Mouse (Mus musculus): ENCODE results near the gene Pid1. TPM values are rescaled to one million over a fixed set of nuclear protein-coding genes. Genes with fewer than 3 reads are reported as not detected.

The Pid1 gene
- polyA plus RNA-seq, 1 experiment from 2014 or later = 47.2 TPM

- no peak for ATAC-seq (ENCODE audit: insufficient number of reproducible peaks, low FRiP score, low TSS enrichment, low read depth)
- 76% methylated on average over 2 of the region's 2 CpGs for WGBS
- no peaks in the 10 kb centered on the region for H3K9me3 ChIP-seq
- H3K36me3 ChIP-seq = no peaks in the 10 kb centered on the region
- H3K27ac ChIP-seq = no peak overlapping the region
- peaks cover 4% of the 10 kb centered on the region; the same call in 1 of the 2 replicates for H3K4me1 ChIP-seq
- H3K4me2 ChIP-seq = no peak overlapping the region
- H3K4me3 ChIP-seq = no peak overlapping the region
- no peaks in the 10 kb centered on the region for H3K27me3 ChIP-seq
- H3K9ac ChIP-seq = no peak overlapping the region
Observed at GRCm38 (mm10) chr1:84087957-84088356, 276.0 kb downstream of the Pid1 start.

DNA sequence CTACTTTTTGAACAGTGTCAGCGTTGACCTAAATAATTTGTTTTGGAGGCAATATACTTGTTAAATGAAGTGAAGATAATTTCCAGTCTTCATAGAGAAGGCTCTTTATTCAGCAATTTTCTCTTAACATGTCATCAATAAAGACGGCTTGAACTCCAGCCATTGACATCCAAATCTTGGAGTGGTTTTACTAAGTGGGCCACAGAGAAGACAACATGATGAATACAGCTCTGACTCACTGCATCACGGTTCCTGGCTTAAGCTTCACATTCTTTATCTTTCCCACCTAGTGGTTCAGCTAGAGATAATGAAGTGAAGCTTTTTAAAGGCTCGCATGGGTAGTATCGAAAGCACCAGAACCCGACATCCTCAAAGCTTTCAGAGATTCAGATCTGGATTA, 276.7 kb downstream of the Pid1 start:
- Histone ChIP-seq H3K27ac (no peak overlapping the region), H3K36me3 (no peaks in the 10 kb centered on the region), H3K9me3 (no peaks in the 10 kb centered on the region), H3K4me2 (no peak overlapping the region), H3K4me1 (peaks cover 4% of the 10 kb centered on the region; the same call in 1 of the 2 replicates), H3K4me3 (no peak overlapping the region), H3K27me3 (no peaks in the 10 kb centered on the region), H3K9ac (no peak overlapping the region)
- no peak for ATAC-seq (ENCODE audit: insufficient number of reproducible peaks, low FRiP score, low TSS enrichment, low read depth)
- 78% methylated on average over 6 of the region's 6 CpGs for WGBS

- no peak for ATAC-seq (ENCODE audit: insufficient number of reproducible peaks, low FRiP score, low TSS enrichment, low read depth)
- Histone ChIP-seq H3K4me1 (peaks cover 4% of the 10 kb centered on the region; the same call in 1 of the 2 replicates), H3K27ac (no peak overlapping the region), H3K9me3 (no peaks in the 10 kb centered on the region), H3K4me3 (no peak overlapping the region), H3K36me3 (no peaks in the 10 kb centered on the region), H3K9ac (no peak overlapping the region), H3K4me2 (no peak overlapping the region), H3K27me3 (no peaks in the 10 kb centered on the region)
- WGBS = 70% methylated on average over 1 of the region's 1 CpGs
Observed at GRCm38 (mm10) chr1:84086486-84086885, 277.5 kb downstream of the Pid1 start.

DNA sequence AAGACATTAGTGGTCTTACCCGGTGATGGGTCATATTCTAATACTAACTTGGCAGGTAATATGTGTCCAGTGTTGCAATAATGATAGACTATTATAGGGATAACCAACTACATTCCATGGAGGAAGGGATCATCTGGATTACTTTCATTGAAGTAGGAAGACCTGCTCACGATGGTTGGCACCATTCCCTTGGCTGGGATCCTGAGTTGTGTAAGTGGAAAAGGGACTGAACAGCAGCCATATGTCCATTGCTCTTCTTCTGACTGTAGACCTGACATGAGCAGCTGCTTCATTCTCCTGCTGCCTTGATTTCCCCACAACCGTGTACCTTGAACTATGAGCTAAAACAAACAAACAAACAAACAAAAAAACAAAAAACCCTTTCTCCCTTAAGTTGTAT, 278.6 kb downstream of the Pid1 start:
- H3K9ac ChIP-seq = no peak overlapping the region
- H3K36me3 ChIP-seq = no peaks in the 10 kb centered on the region
- H3K4me1 ChIP-seq = peaks cover 4% of the 10 kb centered on the region; the same call in 1 of the 2 replicates
- no peaks in the 10 kb centered on the region for H3K9me3 ChIP-seq
- 86% methylated on average over 3 of the region's 3 CpGs for WGBS
- no peak overlapping the region for H3K4me2 ChIP-seq
- no peak overlapping the region for H3K4me3 ChIP-seq
- H3K27ac ChIP-seq = no peak overlapping the region
- no peaks in the 10 kb centered on the region for H3K27me3 ChIP-seq
- ATAC-seq (ENCODE audit: insufficient number of reproducible peaks, low FRiP score, low TSS enrichment, low read depth) = no peak

DNA sequence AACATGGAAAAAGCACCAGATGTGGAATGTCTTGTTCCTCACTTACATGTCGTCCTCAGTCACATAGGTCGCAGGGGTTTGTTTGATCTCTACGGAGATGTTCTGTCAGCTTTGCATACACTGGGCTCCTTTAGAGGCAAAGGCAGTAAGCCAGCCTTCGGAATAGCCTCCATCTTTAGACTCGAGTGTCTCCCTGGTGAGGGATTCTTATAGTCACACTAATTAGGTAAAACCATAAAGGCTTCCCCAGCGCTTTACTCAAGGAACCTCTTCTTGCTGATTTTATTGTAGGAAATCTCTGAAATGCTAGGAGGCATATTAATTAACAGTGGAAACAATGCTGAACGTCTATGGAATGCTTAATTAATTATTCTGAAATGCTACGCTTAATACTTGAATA, 284.4 kb downstream of the Pid1 start:
- no peaks in the 10 kb centered on the region for H3K27me3 ChIP-seq
- ATAC-seq (ENCODE audit: insufficient number of reproducible peaks, low FRiP score, low TSS enrichment, low read depth) = no peak

GRCm38 (mm10) chr1:84077023-84077422, 287.0 kb downstream of the Pid1 start:
- Histone ChIP-seq H3K27me3 (no peaks in the 10 kb centered on the region), H3K9me3 (no peaks in the 10 kb centered on the region), H3K4me2 (no peak overlapping the region), H3K9ac (no peak overlapping the region), H3K27ac (no peak overlapping the region), H3K4me1 (no peaks in the 10 kb centered on the region), H3K36me3 (0 out of 2 replicates have a peak, but pooled peaks cover 3% of the 10 kb centered on the region), H3K4me3 (no peak overlapping the region)
- ATAC-seq (ENCODE audit: insufficient number of reproducible peaks, low FRiP score, low TSS enrichment, low read depth) = no peak
- 72% methylated on average over 1 of the region's 1 CpGs for WGBS

More for the DNA sequence above, 284.4 kb downstream of the Pid1 start:
- Histone ChIP-seq H3K9me3 (no peaks in the 10 kb centered on the region), H3K27ac (no peak overlapping the region), H3K9ac (no peak overlapping the region), H3K4me3 (no peak overlapping the region), H3K4me2 (no peak overlapping the region), H3K4me1 (no peaks in the 10 kb centered on the region), H3K36me3 (0 out of 2 replicates have a peak, but pooled peaks cover 3% of the 10 kb centered on the region)
- WGBS = 57% methylated on average over 8 of the region's 8 CpGs

- Histone ChIP-seq H3K9ac (no peak overlapping the region), H3K4me1 (no peaks in the 10 kb centered on the region), H3K4me2 (no peak overlapping the region), H3K9me3 (no peaks in the 10 kb centered on the region), H3K27me3 (no peaks in the 10 kb centered on the region), H3K36me3 (no peaks in the 10 kb centered on the region), H3K27ac (no peak overlapping the region), H3K4me3 (no peak overlapping the region)
- ATAC-seq (ENCODE audit: insufficient number of reproducible peaks, low FRiP score, low TSS enrichment, low read depth) = no peak
- WGBS = 78% methylated on average over 5 of the region's 5 CpGs
Observed at GRCm38 (mm10) chr1:84056884-84057630, 306.9 kb downstream of the Pid1 start.

DNA sequence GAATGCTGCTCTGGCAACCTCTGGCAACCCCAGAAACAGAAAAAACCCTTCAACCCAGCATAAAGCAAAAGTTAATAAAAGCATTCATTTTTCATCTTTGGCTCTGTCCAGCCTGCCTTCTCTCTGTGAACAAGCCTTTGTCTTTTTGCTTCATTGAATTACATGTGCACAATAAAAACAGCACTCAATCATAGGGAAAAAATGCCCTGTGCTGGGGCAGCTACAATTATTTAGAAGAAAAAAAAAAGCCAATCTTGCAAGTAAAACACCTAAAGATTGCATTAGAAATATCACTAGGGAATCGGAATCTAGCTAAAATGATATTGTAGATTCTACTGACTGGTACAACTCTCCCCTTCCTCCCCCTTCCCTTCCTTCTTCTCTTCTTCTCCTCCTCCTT, 307.7 kb downstream of the Pid1 start:
- no peaks in the 10 kb centered on the region for H3K36me3 ChIP-seq
- H3K4me3 ChIP-seq = no peak overlapping the region
- no peak overlapping the region for H3K9ac ChIP-seq
- H3K27ac ChIP-seq = no peak overlapping the region
- no peak for ATAC-seq (ENCODE audit: insufficient number of reproducible peaks, low FRiP score, low TSS enrichment, low read depth)
- no peak overlapping the region for H3K4me2 ChIP-seq
- WGBS = 94% methylated on average over 1 of the region's 1 CpGs
- no peaks in the 10 kb centered on the region for H3K27me3 ChIP-seq
- H3K9me3 ChIP-seq = no peaks in the 10 kb centered on the region
- no peaks in the 10 kb centered on the region for H3K4me1 ChIP-seq

- H3K27me3 ChIP-seq = no peaks in the 10 kb centered on the region
- no peaks in the 10 kb centered on the region for H3K4me1 ChIP-seq
- H3K9ac ChIP-seq = no peak overlapping the region
- H3K9me3 ChIP-seq = no peaks in the 10 kb centered on the region
- no peak overlapping the region for H3K27ac ChIP-seq
- H3K4me2 ChIP-seq = no peak overlapping the region
- 84% methylated on average over 1 of the region's 1 CpGs for WGBS
- no peaks in the 10 kb centered on the region for H3K36me3 ChIP-seq
- no peak for ATAC-seq (ENCODE audit: insufficient number of reproducible peaks, low FRiP score, low TSS enrichment, low read depth)
- H3K4me3 ChIP-seq = no peak overlapping the region
Observed at GRCm38 (mm10) chr1:84025746-84026145, 338.2 kb downstream of the Pid1 start.

DNA sequence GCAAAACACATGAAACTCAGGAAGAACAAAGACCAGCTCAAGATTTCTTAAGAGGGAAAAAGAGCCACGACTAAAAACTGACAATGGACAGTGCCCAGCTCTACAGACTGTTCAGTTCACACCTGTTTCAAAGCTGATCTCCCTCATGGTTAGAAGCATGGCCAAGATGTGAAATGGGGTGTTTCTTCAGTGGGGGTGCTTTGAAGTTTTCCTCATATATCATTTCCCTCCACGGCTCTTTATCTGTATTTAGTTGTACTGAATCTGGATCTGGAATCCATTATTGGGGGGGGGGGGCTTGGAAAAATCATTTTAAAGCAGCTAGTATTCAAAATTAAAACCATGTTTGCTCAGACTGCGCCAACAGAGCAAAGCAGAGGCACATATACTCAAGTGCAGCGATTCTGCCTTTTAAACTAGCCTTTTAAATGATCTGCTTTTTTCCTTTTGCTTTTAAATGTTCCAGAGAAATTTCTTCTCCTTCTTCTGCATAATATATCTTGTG, 351.1 kb downstream of the Pid1 start:
- Histone ChIP-seq H3K27me3 (no peaks in the 10 kb centered on the region), H3K9me3 (no peaks in the 10 kb centered on the region), H3K9ac (no peak overlapping the region), H3K4me2 (no peak overlapping the region), H3K36me3 (no peaks in the 10 kb centered on the region), H3K27ac (no peak overlapping the region), H3K4me3 (no peak overlapping the region), H3K4me1 (no peaks in the 10 kb centered on the region)
- WGBS = 33% methylated on average over 4 of the region's 4 CpGs
- no peak for ATAC-seq (ENCODE audit: insufficient number of reproducible peaks, low FRiP score, low TSS enrichment, low read depth)

DNA sequence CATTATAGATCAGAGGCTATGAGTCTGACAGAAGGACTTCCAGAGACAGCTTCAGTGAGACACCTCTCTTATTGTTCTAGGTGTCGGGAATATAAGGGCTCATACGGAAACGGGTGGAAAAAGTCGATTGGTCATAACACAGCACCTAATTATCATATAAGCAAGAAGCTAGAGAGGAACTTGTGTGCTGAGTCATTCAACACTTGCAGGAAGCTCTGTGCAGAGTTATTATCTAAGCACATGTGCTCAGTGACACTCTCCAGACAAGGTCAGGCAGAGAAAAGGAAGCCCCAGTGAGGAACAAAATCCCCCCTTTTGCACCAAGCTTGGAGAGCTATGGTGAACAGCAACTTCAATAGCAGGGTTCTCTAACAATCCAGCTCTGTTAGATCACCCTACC, 361.4 kb downstream of the Pid1 start:
- Histone ChIP-seq H3K27me3 (no peaks in the 10 kb centered on the region), H3K9ac (no peak overlapping the region), H3K9me3 (no peaks in the 10 kb centered on the region), H3K27ac (no peak overlapping the region), H3K4me3 (no peak overlapping the region), H3K4me1 (no peaks in the 10 kb centered on the region), H3K4me2 (no peak overlapping the region), H3K36me3 (no peaks in the 10 kb centered on the region)
- 81% methylated on average over 4 of the region's 4 CpGs for WGBS
- no peak for ATAC-seq (ENCODE audit: insufficient number of reproducible peaks, low FRiP score, low TSS enrichment, low read depth)

All from limb, embryonic 15.5 days (tissue).